Mouse (Mus musculus): ENCODE data around the gene Musk.

The Musk gene

GRCm38 (mm10) chr4:58317536-58317935 is 31.8 kb downstream of the Musk start:
- DNase-seq (ENCODE audit: low read depth) = no peak

GRCm38 (mm10) chr4:58320293-58320692 is 34.5 kb downstream of the Musk start:
- DNase-seq (ENCODE audit: low read depth) = no peak

- DNase-seq (ENCODE audit: low read depth) = no peak
Measured at GRCm38 (mm10) chr4:58326746-58327145, 41.0 kb downstream of the Musk start.

- no peak for DNase-seq (ENCODE audit: low read depth)
Measured at GRCm38 (mm10) chr4:58328231-58328630, 42.5 kb downstream of the Musk start.

- DNase-seq (ENCODE audit: low read depth) = no peak
Measured at GRCm38 (mm10) chr4:58330016-58330415, 44.3 kb downstream of the Musk start.

GRCm38 (mm10) chr4:58330864-58331638 is 45.3 kb downstream of the Musk start:
- DNase-seq (ENCODE audit: low read depth) = peak; percentile 85

GRCm38 (mm10) chr4:58332394-58332793 is 46.6 kb downstream of the Musk start:
- no peak for DNase-seq (ENCODE audit: low read depth)

- DNase-seq (ENCODE audit: low read depth) = no peak
Measured at GRCm38 (mm10) chr4:58336227-58336626, 50.5 kb downstream of the Musk start.

- DNase-seq (ENCODE audit: low read depth) = no peak
Measured at GRCm38 (mm10) chr4:58339226-58339625, 53.5 kb downstream of the Musk start.

- DNase-seq (ENCODE audit: low read depth) = no peak
Measured at GRCm38 (mm10) chr4:58350206-58350605, 64.4 kb downstream of the Musk start.

GRCm38 (mm10) chr4:58351165-58351564 is 65.4 kb downstream of the Musk start:
- DNase-seq (ENCODE audit: low read depth) = no peak

GRCm38 (mm10) chr4:58351590-58351989 is 65.8 kb downstream of the Musk start:
- DNase-seq (ENCODE audit: low read depth) = no peak

- DNase-seq (ENCODE audit: low read depth) = no peak
Measured at GRCm38 (mm10) chr4:58358996-58359395, 73.2 kb downstream of the Musk start.

GRCm38 (mm10) chr4:58365321-58365720 is 79.6 kb downstream of the Musk start:
- no peak for DNase-seq (ENCODE audit: low read depth)

- no peak for DNase-seq (ENCODE audit: low read depth)
Measured at GRCm38 (mm10) chr4:58371106-58371505, 85.3 kb downstream of the Musk start.

GRCm38 (mm10) chr4:58373599-58373998 is 87.8 kb downstream of the Musk start:
- DNase-seq (ENCODE audit: low read depth) = no peak

- peak; percentile 32 for DNase-seq (ENCODE audit: low read depth)
Measured at GRCm38 (mm10) chr4:58374141-58374870, 88.5 kb downstream of the Musk start.

- no peak for DNase-seq (ENCODE audit: low read depth)
Measured at GRCm38 (mm10) chr4:58379186-58379585, 93.4 kb downstream of the Musk start.

- DNase-seq (ENCODE audit: low read depth) = peak; percentile 95
Measured at GRCm38 (mm10) chr4:58400861-58401341, 115.1 kb downstream of the Musk start.

- DNase-seq (ENCODE audit: low read depth) = peak; percentile 78
Measured at GRCm38 (mm10) chr4:58401973-58402501, 116.3 kb downstream of the Musk start.

- peak; percentile 58 for DNase-seq (ENCODE audit: low read depth)
Measured at GRCm38 (mm10) chr4:58413188-58414185, 127.7 kb downstream of the Musk start.

- DNase-seq (ENCODE audit: low read depth) = no peak
Measured at GRCm38 (mm10) chr4:58415537-58415936, 129.8 kb downstream of the Musk start.

All from fibroblast of lung, adult 2 months (primary cell).